Mouse (Mus musculus) embryonic facial prominence, embryonic 13.5 days (tissue): ENCODE results near the gene Akap8l. TPM values are rescaled to one million over a fixed set of nuclear protein-coding genes. Genes with fewer than 3 reads are reported as not detected.

Experiments used
- ATAC-seq: fragments of 200-750 bp; cut with Nextera tagmentation; 2 replicates; pipeline ENCODE4 v1.8.0; 2017; ENCODE audit warnings: low read depth; ENCODE audit not compliant: insufficient number of reproducible peaks, insufficient read depth, low FRiP score, low TSS enrichment
- H3K27ac ChIP-seq: fragments of 300-500 bp; sonication (generic); 2 replicates; pipeline ENCODE4 v1.5.1; 2015; ENCODE audit warnings: moderate library complexity, mild to moderate bottlenecking, inconsistent platforms
- H3K27me3 ChIP-seq: fragments of 300-500 bp; sonication (generic); 2 replicates; pipeline ENCODE4 v1.6.1; 2015; ENCODE audit warnings: mild to moderate bottlenecking, inconsistent platforms
- H3K36me3 ChIP-seq: fragments of 300-500 bp; sonication (generic); 2 replicates; pipeline ENCODE4 v1.6.1; 2015; ENCODE audit warnings: mild to moderate bottlenecking, inconsistent platforms
- H3K4me1 ChIP-seq: fragments of 300-500 bp; sonication (generic); 2 replicates; pipeline ENCODE4 v1.6.1; 2015; ENCODE audit warnings: inconsistent platforms
- H3K4me2 ChIP-seq: fragments of 300-500 bp; sonication (generic); 2 replicates; pipeline ENCODE4 v1.6.1; 2015; ENCODE audit warnings: moderate library complexity, mild to moderate bottlenecking, inconsistent platforms
- H3K4me3 ChIP-seq: fragments of 300-500 bp; sonication (generic); 2 replicates; pipeline ENCODE4 v1.5.1; 2015; ENCODE audit warnings: mild to moderate bottlenecking, inconsistent platforms
- H3K9ac ChIP-seq: fragments of 300-500 bp; sonication (generic); 2 replicates; pipeline ENCODE4 v1.6.1; 2015; ENCODE audit warnings: mild to moderate bottlenecking, inconsistent platforms
- H3K9me3 ChIP-seq: fragments of 300-500 bp; sonication (generic); 2 replicates; pipeline ENCODE4 v1.6.1; 2016; ENCODE audit warnings: inconsistent platforms
- WGBS: fragments of 180-500 bp; shearing (Covaris S2); methylation state at CpG from one replicate; pipeline ENCODE4 v1.1.7; 2015; ENCODE audit warnings: mixed read lengths; 5-methylcytosine and 5-hydroxymethylcytosine counted together
- polyA plus RNA-seq: library from polyadenylated mRNA; unstranded; fragments of >200 nt; fragmentation: Nextera tagmentation; extraction: Ambion mirVana; gene quantifications from 2 replicates; pipeline ENCODE4 v1.2.1, GENCODE M21; 2015

Gene Akap8l
- polyA plus RNA-seq, 1 experiment from 2014 or later, result 110 TPM

- no peak overlapping the region for H3K9ac ChIP-seq
- H3K36me3 ChIP-seq, result peaks cover 30% of the 10 kb centered on the region
- H3K4me1 ChIP-seq, result no peaks in the 10 kb centered on the region
- no peak overlapping the region for H3K4me2 ChIP-seq
- no peaks in the 10 kb centered on the region for H3K27me3 ChIP-seq
- no peak for ATAC-seq
- WGBS, result 74% methylated on average over 15 of the region's 15 CpGs
- no peak overlapping the region for H3K27ac ChIP-seq
- H3K4me3 ChIP-seq, result no peak overlapping the region
- H3K9me3 ChIP-seq, result no peaks in the 10 kb centered on the region
These were observed 26.1 kb upstream of the Akap8l start for GRCm38 (mm10) chr17:32376475-32376874.

- Histone ChIP-seq H3K4me1 (peaks cover 12% of the 10 kb centered on the region), H3K4me3 (peak overlapping the region; percentile 34), H3K27ac (0 out of 2 replicates have a peak overlapping the region, but pooled peaks have one; percentile 17), H3K9ac (no peak overlapping the region), H3K9me3 (no peaks in the 10 kb centered on the region), H3K27me3 (no peaks in the 10 kb centered on the region), H3K36me3 (0 out of 2 replicates have a peak, but pooled peaks cover 5% of the 10 kb centered on the region), H3K4me2 (peak overlapping the region; percentile 53)
- WGBS, result 11% methylated on average over 14 of the region's 17 CpGs
- ATAC-seq, result no peak
These were observed 18.7 kb upstream of the Akap8l start for GRCm38 (mm10) chr17:32368991-32369578.

- peaks cover 6% of the 10 kb centered on the region; the same call in 1 of the 2 replicates for H3K36me3 ChIP-seq
- no peak overlapping the region for H3K4me3 ChIP-seq
- no peak overlapping the region for H3K4me2 ChIP-seq
- no peaks in the 10 kb centered on the region for H3K9me3 ChIP-seq
- peaks cover 18% of the 10 kb centered on the region for H3K4me1 ChIP-seq
- WGBS, result 86% methylated on average over 11 of the region's 11 CpGs
- no peak overlapping the region for H3K27ac ChIP-seq
- no peak overlapping the region for H3K9ac ChIP-seq
- ATAC-seq, result no peak
- no peaks in the 10 kb centered on the region for H3K27me3 ChIP-seq
These were observed 17.3 kb upstream of the Akap8l start for GRCm38 (mm10) chr17:32367706-32368105.

- WGBS, result 71% methylated on average over 1 of the region's 1 CpGs
These were observed 14.9 kb upstream of the Akap8l start for GRCm38 (mm10) chr17:32365296-32365695.

GRCm38 (mm10) chr17:32364850-32365249, 14.4 kb upstream of the Akap8l start:
- H3K4me1 ChIP-seq, result peaks cover 30% of the 10 kb centered on the region
- 45% methylated on average over 5 of the region's 5 CpGs for WGBS
- peak overlapping the region; percentile 96 for H3K9ac ChIP-seq
- no peaks in the 10 kb centered on the region for H3K27me3 ChIP-seq
- H3K9me3 ChIP-seq, result no peaks in the 10 kb centered on the region
- H3K4me3 ChIP-seq, result peak overlapping the region; percentile 94
- peak overlapping the region; percentile 86 for H3K4me2 ChIP-seq
- H3K27ac ChIP-seq, result peak overlapping the region; percentile 78
- peaks cover 34% of the 10 kb centered on the region for H3K36me3 ChIP-seq
- ATAC-seq, result no peak

More at GRCm38 (mm10) chr17:32365296-32365695, 14.9 kb upstream of the Akap8l start:
- Histone ChIP-seq H3K27me3 (no peaks in the 10 kb centered on the region), H3K36me3 (peaks cover 30% of the 10 kb centered on the region), H3K4me3 (no peak overlapping the region), H3K27ac (no peak overlapping the region), H3K4me1 (peaks cover 30% of the 10 kb centered on the region), H3K4me2 (peak overlapping the region; percentile 86), H3K9me3 (no peaks in the 10 kb centered on the region), H3K9ac (no peak overlapping the region; the same call in 1 of the 2 replicates)
- no peak for ATAC-seq

- Histone ChIP-seq H3K27me3 (no peaks in the 10 kb centered on the region), H3K4me3 (peak overlapping the region; percentile 94), H3K9ac (peak overlapping the region; percentile 96), H3K4me1 (peaks cover 30% of the 10 kb centered on the region), H3K4me2 (peak overlapping the region; percentile 86), H3K9me3 (no peaks in the 10 kb centered on the region), H3K27ac (peak overlapping the region; percentile 78), H3K36me3 (peaks cover 39% of the 10 kb centered on the region)
- WGBS, result 1% methylated on average over 39 of the region's 47 CpGs
- ATAC-seq, result peak; percentile 90
These were observed 13.9 kb upstream of the Akap8l start for GRCm38 (mm10) chr17:32364331-32364730.

GRCm38 (mm10) chr17:32363821-32364301, 13.5 kb upstream of the Akap8l start:
- Histone ChIP-seq H3K4me1 (peaks cover 28% of the 10 kb centered on the region), H3K36me3 (peaks cover 44% of the 10 kb centered on the region), H3K9ac (peak overlapping the region; percentile 96), H3K27me3 (no peaks in the 10 kb centered on the region), H3K9me3 (no peaks in the 10 kb centered on the region), H3K4me2 (peak overlapping the region; percentile 86), H3K4me3 (peak overlapping the region; percentile 94), H3K27ac (peak overlapping the region; percentile 78)
- WGBS, result under 1% methylated on average over 47 of the region's 50 CpGs
- ATAC-seq, result peak; percentile 16; the same call in 1 of the 2 replicates

GRCm38 (mm10) chr17:32362686-32363085, 12.3 kb upstream of the Akap8l start:
- H3K9ac ChIP-seq, result peak overlapping the region; percentile 96
- no peak overlapping the region for H3K27ac ChIP-seq
- peaks cover 53% of the 10 kb centered on the region for H3K36me3 ChIP-seq

GRCm38 (mm10) chr17:32359928-32360327, 9.5 kb upstream of the Akap8l start:
- WGBS, result 90% methylated on average over 18 of the region's 18 CpGs
- H3K27ac ChIP-seq, result no peak overlapping the region
- no peaks in the 10 kb centered on the region for H3K9me3 ChIP-seq
- ATAC-seq, result no peak
- no peaks in the 10 kb centered on the region for H3K27me3 ChIP-seq
- H3K9ac ChIP-seq, result no peak overlapping the region
- no peak overlapping the region for H3K4me3 ChIP-seq
- no peak overlapping the region for H3K4me2 ChIP-seq
- H3K4me1 ChIP-seq, result peaks cover 22% of the 10 kb centered on the region
- peaks cover 78% of the 10 kb centered on the region for H3K36me3 ChIP-seq

More at GRCm38 (mm10) chr17:32362686-32363085, 12.3 kb upstream of the Akap8l start:
- Histone ChIP-seq H3K4me2 (peak overlapping the region; percentile 86), H3K27me3 (no peaks in the 10 kb centered on the region), H3K4me1 (peaks cover 27% of the 10 kb centered on the region), H3K9me3 (no peaks in the 10 kb centered on the region), H3K4me3 (peak overlapping the region; percentile 94)
- no peak for ATAC-seq
- WGBS, result 82% methylated on average over 4 of the region's 4 CpGs

- peaks cover 88% of the 10 kb centered on the region for H3K36me3 ChIP-seq
- H3K27ac ChIP-seq, result no peak overlapping the region
- peaks cover 18% of the 10 kb centered on the region for H3K4me1 ChIP-seq
- H3K4me2 ChIP-seq, result no peak overlapping the region
- H3K27me3 ChIP-seq, result no peaks in the 10 kb centered on the region
- H3K9ac ChIP-seq, result no peak overlapping the region
- WGBS, result 95% methylated on average over 6 of the region's 6 CpGs
- H3K9me3 ChIP-seq, result no peaks in the 10 kb centered on the region
- H3K4me3 ChIP-seq, result no peak overlapping the region
- no peak for ATAC-seq
These were observed 8.5 kb upstream of the Akap8l start for GRCm38 (mm10) chr17:32358943-32359340.

GRCm38 (mm10) chr17:32358192-32358942, 8.0 kb upstream of the Akap8l start:
- Histone ChIP-seq H3K4me2 (no peak overlapping the region), H3K27ac (no peak overlapping the region), H3K9ac (no peak overlapping the region), H3K27me3 (no peaks in the 10 kb centered on the region), H3K36me3 (peaks cover 93% of the 10 kb centered on the region), H3K4me1 (peaks cover 18% of the 10 kb centered on the region), H3K4me3 (no peak overlapping the region), H3K9me3 (no peaks in the 10 kb centered on the region)
- no peak for ATAC-seq
- WGBS, result 93% methylated on average over 7 of the region's 7 CpGs
